Mouse (Mus musculus) CH12.LX (cell line): ENCODE measurements at regions not wholly inside any gene's neighbourhood (a gene's known extent, or its start where the extent isn't known, plus 50 kb on each side); places are given as distances from the start of the nearest gene placed in this dataset.

Source experiments
- CHD2 ChIP-seq: IDR thresholded peaks from 2 replicates; pipeline ENCODE4 v1.6.1; 2011; ENCODE audit warnings: low read length, improper control_type of control experiment
- CTCF ChIP-seq, 2 experiments: IDR thresholded peaks in 1 of 2; conservative IDR thresholded peaks in 1 of 2; 2 replicates each; pipeline ENCODE4 v1.5.1; 2011 to 2012; ENCODE audit warnings: low read depth in 2 of 2, low read length in 2 of 2, improper control_type of control experiment in 1 of 2, inconsistent platforms in 1 of 2, mild to moderate bottlenecking in 1 of 2, moderate library complexity in 1 of 2
- EP300 ChIP-seq: IDR thresholded peaks from 2 replicates; pipeline ENCODE4 v1.6.1; 2011; ENCODE audit warnings: low read length, improper control_type of control experiment
- HCFC1 ChIP-seq: IDR thresholded peaks from 2 replicates; pipeline ENCODE4 v1.6.1; 2012; ENCODE audit warnings: low read depth, mild to moderate bottlenecking, inconsistent platforms, low read length, improper control_type of control experiment
- MAZ ChIP-seq: IDR thresholded peaks from 2 replicates; pipeline ENCODE4 v1.6.1; 2012; ENCODE audit warnings: low read depth, mild to moderate bottlenecking, inconsistent platforms, low read length, improper control_type of control experiment, moderate library complexity
- MYC ChIP-seq: IDR thresholded peaks from 2 replicates; pipeline ENCODE4 v1.6.1; 2011; ENCODE audit warnings: low read depth, mild to moderate bottlenecking, improper control_type of control experiment, low read length
- NELFE ChIP-seq: IDR thresholded peaks from 2 replicates; pipeline ENCODE4 v1.6.1; 2011; ENCODE audit warnings: low read depth, low read length, improper control_type of control experiment
- PAX5 ChIP-seq: IDR thresholded peaks from 2 replicates; pipeline ENCODE4 v1.6.1; 2012; ENCODE audit warnings: low read length, inconsistent platforms, mixed read lengths
- POLR2A ChIP-seq: IDR thresholded peaks from 2 replicates; pipeline ENCODE4 v1.6.1; 2011; ENCODE audit warnings: low read depth, mild to moderate bottlenecking, improper control_type of control experiment, low read length
- RCOR1 ChIP-seq: conservative IDR thresholded peaks from 2 replicates; pipeline ENCODE4 v1.6.1; 2012; ENCODE audit warnings: low read depth, mild to moderate bottlenecking, inconsistent platforms, low read length, improper control_type of control experiment
- UBTF ChIP-seq: IDR thresholded peaks from 2 replicates; pipeline ENCODE4 v1.6.1; 2012; ENCODE audit warnings: low read depth, mild to moderate bottlenecking, inconsistent platforms, low read length, improper control_type of control experiment, moderate library complexity
- USF1 ChIP-seq: IDR thresholded peaks from 2 replicates; pipeline ENCODE4 v1.6.1; 2014; ENCODE audit warnings: low read depth, mild to moderate bottlenecking, inconsistent platforms, low read length, improper control_type of control experiment
- USF2 ChIP-seq: conservative IDR thresholded peaks from 2 replicates; pipeline ENCODE4 v1.6.1; 2011; ENCODE audit warnings: low read depth, low read length, improper control_type of control experiment

- TF ChIP-seq CTCF (conservative IDR thresholded peaks at IDR 0.05 in 1 of 2, IDR thresholded peaks at IDR 0.05 in 1 of 2; ENCODE audit: low read depth in 2 of 2, low read length in 2 of 2), result no peak
- TF ChIP-seq USF1, result no peak
- no peak for TF ChIP-seq UBTF
- no peak for TF ChIP-seq PAX5
- TF ChIP-seq POLR2A, result no peak
- TF ChIP-seq HCFC1, result no peak
- no peak for TF ChIP-seq CHD2
- TF ChIP-seq EP300, result no peak
- TF ChIP-seq USF2, result no peak
- no peak for TF ChIP-seq NELFE
- no peak for TF ChIP-seq RCOR1
- no peak for TF ChIP-seq MAZ
- no peak for TF ChIP-seq MYC
Measured at GRCm38 (mm10) chr10:98720256-98721005, 193.8 kb upstream of the Atp2b1 start.
